Mouse (Mus musculus) heart, embryonic 10.5 days (tissue): ENCODE results near the gene Ttc24. TPM values are rescaled to one million over a fixed set of nuclear protein-coding genes. Genes with fewer than 3 reads are reported as not detected.

Source experiments
- DNase-seq: peaks from one replicate; pipeline ENCODE4 v3.0.0-alpha.2; 2017; ENCODE audit warnings: low spot score
- H3K27ac ChIP-seq: fragments of 300-500 bp; sonication (generic); 2 replicates; pipeline ENCODE4 v1.5.1; 2016; ENCODE audit warnings: mild to moderate bottlenecking
- H3K27me3 ChIP-seq: fragments of 300-500 bp; sonication (generic); 2 replicates; pipeline ENCODE4 v1.6.1; 2016; ENCODE audit warnings: mild to moderate bottlenecking; ENCODE audit not compliant: poor library complexity, insufficient read depth, severe bottlenecking
- H3K36me3 ChIP-seq: fragments of 300-500 bp; sonication (generic); 2 replicates; pipeline ENCODE4 v1.6.1; 2016; ENCODE audit warnings: mild to moderate bottlenecking, moderate library complexity
- H3K4me1 ChIP-seq: fragments of 300-500 bp; sonication (generic); 2 replicates; pipeline ENCODE4 v1.6.1; 2016; ENCODE audit warnings: mild to moderate bottlenecking
- H3K4me3 ChIP-seq: fragments of 300-500 bp; sonication (generic); 2 replicates; pipeline ENCODE4 v1.5.1; 2016; ENCODE audit warnings: mild to moderate bottlenecking, moderate library complexity
- H3K9me3 ChIP-seq: fragments of 300-500 bp; sonication (generic); 2 replicates; pipeline ENCODE4 v1.6.1; 2016; ENCODE audit warnings: mild to moderate bottlenecking, moderate library complexity
- WGBS: fragments of 180-500 bp; shearing (Covaris S2); methylation state at CpG from one replicate; pipeline ENCODE4 v1.1.7; 2016; 5-methylcytosine and 5-hydroxymethylcytosine counted together
- polyA plus RNA-seq: library from polyadenylated mRNA; unstranded; fragments of >200 nt; fragmentation: Nextera tagmentation; extraction: Ambion mirVana; gene quantifications from 2 replicates; pipeline ENCODE4 v1.2.1, GENCODE M21; 2016

Gene Ttc24
- polyA plus RNA-seq, 1 experiment from 2014 or later = 0.14 TPM

DNA sequence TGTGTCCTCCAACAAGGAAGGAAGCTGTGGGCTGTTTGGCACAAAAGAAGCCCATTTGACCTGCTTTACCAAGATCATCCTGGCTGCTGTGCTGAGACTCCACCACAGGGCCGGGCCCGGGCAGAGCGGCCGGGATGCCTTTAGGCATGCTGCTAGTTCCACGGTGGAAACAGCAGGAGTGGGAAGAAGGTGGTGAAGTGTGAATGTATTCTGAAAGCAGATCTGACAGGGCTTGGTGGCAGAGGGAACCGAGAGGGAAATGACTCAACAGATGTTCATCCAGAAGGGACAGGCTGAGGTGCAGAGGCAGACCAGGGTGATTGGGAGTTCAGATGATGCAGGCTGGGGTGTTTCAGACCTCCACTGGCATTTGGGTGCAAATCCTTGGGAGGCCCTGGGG lies 19.6 kb upstream of the Ttc24 start:
- peaks cover 83% of the 10 kb centered on the region for H3K36me3 ChIP-seq
- 67% methylated on average over 6 of the region's 6 CpGs for WGBS
- no peaks in the 10 kb centered on the region for H3K27me3 ChIP-seq
- no peaks in the 10 kb centered on the region for H3K9me3 ChIP-seq
- no peak overlapping the region for H3K4me3 ChIP-seq
- no peak for DNase-seq
- H3K27ac ChIP-seq = no peak overlapping the region
- peaks cover 10% of the 10 kb centered on the region for H3K4me1 ChIP-seq

DNA sequence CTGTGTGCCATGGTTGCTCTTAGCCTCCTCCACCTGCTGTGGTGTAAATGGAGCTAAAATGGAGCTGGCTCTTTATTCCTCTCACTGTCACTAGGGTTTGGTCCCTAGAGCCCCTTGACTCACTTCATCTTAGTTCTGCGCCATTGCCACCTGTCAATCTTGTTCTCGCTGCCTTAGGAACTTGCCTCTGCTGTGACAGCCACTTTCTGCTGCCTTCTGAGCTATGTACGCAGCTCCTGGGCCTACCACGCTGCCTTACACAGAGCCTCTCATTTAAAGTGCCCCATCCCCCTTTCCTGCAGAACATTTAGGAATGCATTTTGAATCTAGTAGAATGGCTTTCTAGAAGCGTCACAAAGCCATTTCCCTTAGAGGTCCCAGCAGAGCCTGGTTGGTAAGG lies 16.0 kb upstream of the Ttc24 start:
- no peak for DNase-seq
- no peak overlapping the region for H3K27ac ChIP-seq
- peaks cover 5% of the 10 kb centered on the region for H3K4me1 ChIP-seq
- no peaks in the 10 kb centered on the region for H3K9me3 ChIP-seq
- 60% methylated on average over 5 of the region's 5 CpGs for WGBS
- H3K27me3 ChIP-seq = no peaks in the 10 kb centered on the region
- no peak overlapping the region for H3K4me3 ChIP-seq
- peaks cover 88% of the 10 kb centered on the region for H3K36me3 ChIP-seq

DNA sequence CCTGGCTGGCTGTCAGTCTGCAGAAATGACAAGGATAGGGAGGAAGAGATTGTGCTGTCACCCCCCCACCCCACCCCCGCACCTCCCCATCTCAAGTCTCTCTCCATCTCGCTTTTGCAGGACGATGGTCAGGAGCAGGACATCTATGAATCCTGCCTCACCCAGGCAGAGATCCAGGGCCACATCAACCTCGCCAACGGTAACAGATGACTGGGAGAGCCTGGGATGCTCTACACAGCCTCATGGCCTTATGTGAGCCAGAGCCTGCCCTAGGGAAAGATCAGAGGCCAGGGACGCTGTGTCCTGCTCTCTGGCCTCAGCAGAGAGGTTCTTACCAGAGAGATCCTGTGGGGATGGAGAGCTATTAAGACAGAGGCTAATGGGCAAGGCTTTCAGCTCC lies 12.5 kb upstream of the Ttc24 start:
- no peak overlapping the region for H3K27ac ChIP-seq
- H3K27me3 ChIP-seq = no peaks in the 10 kb centered on the region
- H3K36me3 ChIP-seq = peaks cover 87% of the 10 kb centered on the region
- peaks cover 5% of the 10 kb centered on the region for H3K4me1 ChIP-seq
- WGBS = 91% methylated on average over 6 of the region's 6 CpGs
- no peak for DNase-seq
- H3K4me3 ChIP-seq = no peak overlapping the region
- H3K9me3 ChIP-seq = no peaks in the 10 kb centered on the region

DNA sequence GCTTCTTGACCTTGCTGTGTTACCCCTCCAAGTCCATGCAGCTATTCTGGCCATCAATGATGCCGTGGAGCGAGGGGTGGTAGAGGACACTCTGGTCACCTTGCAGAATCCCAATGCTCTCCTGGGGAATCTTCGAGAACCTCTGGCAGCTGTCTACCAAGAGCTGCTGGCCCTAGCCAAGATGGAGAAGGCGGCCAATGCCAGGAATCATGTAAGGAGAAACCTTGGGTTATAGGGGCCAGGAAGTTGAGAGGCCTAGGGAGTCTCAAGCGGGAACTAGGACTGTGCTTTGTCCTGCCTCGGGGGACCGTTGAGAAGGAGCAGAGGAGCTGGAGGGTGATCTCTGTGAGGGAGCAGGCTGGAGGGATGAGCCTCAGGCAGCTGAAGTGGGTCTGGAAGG lies 12.0 kb upstream of the Ttc24 start:
- Histone ChIP-seq H3K27ac (no peak overlapping the region), H3K4me3 (no peak overlapping the region), H3K4me1 (peaks cover 5% of the 10 kb centered on the region), H3K36me3 (peaks cover 87% of the 10 kb centered on the region), H3K27me3 (no peaks in the 10 kb centered on the region), H3K9me3 (no peaks in the 10 kb centered on the region)
- DNase-seq = no peak
- WGBS = 92% methylated on average over 7 of the region's 7 CpGs

DNA sequence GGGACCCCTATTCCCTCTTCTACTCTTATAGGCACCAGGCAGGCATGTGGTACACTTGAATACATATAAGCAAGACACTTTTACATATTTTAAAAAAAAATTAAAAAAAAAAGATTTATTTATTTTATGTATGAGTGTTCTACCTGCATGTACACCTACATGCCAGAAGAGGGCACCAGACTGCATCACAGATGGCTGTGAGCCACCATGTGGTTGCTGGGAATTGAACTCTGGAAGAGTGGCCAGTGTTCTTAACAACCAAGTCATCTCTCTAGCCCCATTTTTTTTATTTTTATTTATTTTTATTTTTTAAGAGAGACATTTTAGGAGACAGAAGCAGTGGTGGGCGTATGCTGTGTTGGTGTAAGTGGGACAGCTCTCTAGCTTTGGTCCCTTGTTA lies 9.6 kb upstream of the Ttc24 start:
- H3K36me3 ChIP-seq = peaks cover 71% of the 10 kb centered on the region
- no peaks in the 10 kb centered on the region for H3K27me3 ChIP-seq
- no peak overlapping the region for H3K27ac ChIP-seq
- peaks cover 5% of the 10 kb centered on the region for H3K4me1 ChIP-seq
- no peak overlapping the region for H3K4me3 ChIP-seq
- DNase-seq = no peak
- no peaks in the 10 kb centered on the region for H3K9me3 ChIP-seq
- WGBS = 78% methylated on average over 1 of the region's 1 CpGs

DNA sequence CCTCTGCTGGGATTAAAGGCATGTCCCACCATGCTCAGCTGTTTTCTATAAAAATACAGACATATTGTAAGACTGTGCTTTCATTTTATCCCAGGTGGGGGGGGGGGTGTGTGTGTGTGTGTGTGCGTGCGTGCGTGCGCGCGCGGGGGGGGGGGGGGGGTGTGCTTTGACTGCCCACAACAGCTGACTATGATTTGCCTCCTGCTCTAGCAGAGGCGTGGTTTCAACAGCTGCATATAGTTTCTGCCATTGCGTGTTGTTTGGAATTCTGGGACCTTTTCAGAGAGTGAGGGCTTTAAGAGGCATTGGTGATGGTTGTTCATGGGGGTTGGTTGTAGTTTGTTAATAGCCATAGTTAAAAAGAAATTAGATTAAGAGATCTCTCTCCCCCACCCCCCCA lies 7.4 kb upstream of the Ttc24 start:
- WGBS = 95% methylated on average over 8 of the region's 9 CpGs
- Histone ChIP-seq H3K9me3 (no peaks in the 10 kb centered on the region), H3K27me3 (no peaks in the 10 kb centered on the region), H3K27ac (no peak overlapping the region), H3K36me3 (peaks cover 49% of the 10 kb centered on the region), H3K4me3 (no peak overlapping the region), H3K4me1 (peaks cover 15% of the 10 kb centered on the region)
- DNase-seq = no peak

DNA sequence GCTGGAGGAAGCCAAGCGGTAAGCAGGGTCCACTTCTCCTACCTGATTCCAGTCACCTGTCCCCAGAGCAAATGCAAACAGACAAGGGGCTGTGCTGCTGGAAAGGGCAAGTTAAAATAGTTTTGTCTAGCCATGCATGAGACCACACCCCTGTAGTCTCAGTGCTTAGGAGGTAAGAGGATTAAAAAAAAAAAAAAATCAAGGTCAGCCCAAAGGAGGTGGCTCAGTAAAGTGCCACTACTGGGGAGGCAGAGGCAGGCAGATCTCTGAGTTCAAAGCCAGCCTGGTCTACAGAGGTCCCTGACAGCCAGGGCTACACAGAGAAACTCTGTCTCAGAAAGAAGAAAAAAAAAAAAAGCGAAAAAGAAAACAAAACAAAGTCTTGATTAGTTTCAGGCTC lies 5.9 kb upstream of the Ttc24 start:
- Histone ChIP-seq H3K4me1 (peaks cover 15% of the 10 kb centered on the region), H3K27me3 (no peaks in the 10 kb centered on the region), H3K9me3 (no peaks in the 10 kb centered on the region), H3K36me3 (peaks cover 34% of the 10 kb centered on the region), H3K27ac (no peak overlapping the region), H3K4me3 (no peak overlapping the region)
- DNase-seq = no peak
- 84% methylated on average over 2 of the region's 2 CpGs for WGBS

DNA sequence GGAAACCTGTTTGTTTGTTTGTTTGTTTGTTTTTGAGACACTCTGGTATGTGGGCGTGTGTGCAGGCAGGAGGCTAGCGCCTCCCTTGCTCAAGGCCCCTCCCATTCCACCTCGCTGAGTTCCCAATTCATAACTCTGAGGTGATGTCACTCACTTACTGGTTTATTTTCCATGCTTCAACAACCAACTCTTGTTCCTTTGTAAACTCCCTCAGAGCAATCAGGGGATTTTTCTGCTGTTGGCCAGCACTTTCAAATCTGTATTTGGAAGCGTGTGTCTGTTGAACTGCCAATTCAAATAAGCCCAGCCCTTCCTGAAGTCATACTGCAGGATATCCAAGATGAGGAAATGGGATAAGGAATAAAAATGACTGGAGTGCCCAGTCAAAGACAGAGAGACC lies 4.6 kb upstream of the Ttc24 start:
- H3K27ac ChIP-seq = peak overlapping the region; percentile 76; the same call in 1 of the 2 replicates
- H3K4me1 ChIP-seq = peaks cover 15% of the 10 kb centered on the region
- WGBS = 18% methylated on average over 4 of the region's 4 CpGs
- DNase-seq = no peak
- H3K27me3 ChIP-seq = no peaks in the 10 kb centered on the region
- H3K4me3 ChIP-seq = peak overlapping the region; percentile 70
- H3K36me3 ChIP-seq = peaks cover 24% of the 10 kb centered on the region
- no peaks in the 10 kb centered on the region for H3K9me3 ChIP-seq

DNA sequence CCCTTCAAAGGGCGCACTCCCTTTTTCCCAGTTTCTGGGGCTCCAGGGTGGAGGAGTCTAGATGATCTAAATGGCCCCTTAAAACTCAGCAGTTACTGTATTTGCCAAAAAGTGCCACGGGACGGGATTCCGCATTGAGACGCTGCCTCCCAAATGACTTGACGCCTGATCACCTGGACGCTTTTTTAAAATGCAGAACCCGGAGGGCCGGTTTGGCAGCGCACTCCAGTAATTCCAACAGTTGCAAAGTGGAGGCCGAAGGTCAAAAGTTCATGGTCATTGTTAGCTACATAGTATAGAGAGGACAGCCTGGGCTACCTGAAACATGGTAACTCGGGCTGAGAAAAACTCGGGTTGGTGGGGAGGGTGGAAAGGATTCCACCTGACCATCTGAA lies 4.1 kb upstream of the Ttc24 start:
- DNase-seq = no peak

DNA sequence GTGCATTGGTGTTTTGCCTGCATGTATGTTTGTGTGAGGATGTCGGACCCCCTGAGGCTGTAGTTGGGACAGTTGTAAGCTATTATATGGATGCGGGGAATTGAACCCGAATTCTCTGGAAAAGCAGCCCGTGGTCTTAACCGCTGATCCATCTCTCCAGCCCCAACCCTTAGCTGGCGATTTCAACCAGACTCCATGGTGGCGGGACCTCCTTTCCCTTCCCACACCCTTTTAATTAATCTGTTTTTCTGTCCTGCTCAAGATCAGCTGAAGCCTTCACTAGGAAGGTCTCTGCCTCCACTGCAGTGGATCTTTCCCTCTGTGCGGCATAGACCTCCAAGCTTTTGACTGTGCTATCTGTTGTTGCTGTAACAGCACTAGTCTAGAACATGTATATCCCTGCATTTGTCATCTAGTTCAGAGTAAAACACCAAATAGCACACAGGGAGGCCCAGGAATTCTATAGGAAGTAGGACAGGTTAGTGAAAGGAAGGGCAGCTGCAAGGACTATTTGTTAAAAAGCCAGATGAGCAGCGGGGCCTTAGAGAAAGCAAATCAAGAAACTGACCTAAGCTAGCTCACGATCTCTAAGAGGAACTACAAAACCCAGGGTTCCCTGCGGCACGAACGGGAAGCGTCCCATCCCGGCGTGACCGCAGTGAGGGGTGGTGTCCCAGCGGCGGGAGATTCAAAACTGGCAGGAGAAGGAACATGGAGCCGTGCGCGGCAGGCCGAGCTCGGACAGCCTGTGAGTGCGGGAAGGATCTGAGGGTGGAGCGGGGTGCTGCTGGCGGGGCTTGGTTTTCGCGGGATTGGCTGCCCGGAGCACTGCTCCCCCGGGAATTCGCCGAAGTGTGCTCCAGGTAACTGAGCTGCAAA lies 3.5 kb upstream of the Ttc24 start, which contains the start of gene Iqgap3:
Gene Iqgap3, plus strand, starts transcription at position 627 of the 879 bp plus-strand sequence.
- H3K9me3 ChIP-seq = no peaks in the 10 kb centered on the region
- peak within 1 kb of the TSS; percentile 76 for H3K27ac ChIP-seq
- peak within 1 kb of the TSS; percentile 70 for H3K4me3 ChIP-seq
- H3K27me3 ChIP-seq = no peaks in the 10 kb centered on the region
- 18% methylated on average over 33 of the region's 33 CpGs for WGBS
- H3K4me1 ChIP-seq = peaks cover 15% of the 10 kb centered on the region
- peak; percentile 93 for DNase-seq
- peaks cover 18% of the 10 kb centered on the region for H3K36me3 ChIP-seq

More for the DNA sequence above, 4.1 kb upstream of the Ttc24 start:
- Histone ChIP-seq H3K4me3 (peak overlapping the region; percentile 70), H3K27ac (peak overlapping the region; percentile 76), H3K9me3 (no peaks in the 10 kb centered on the region), H3K27me3 (no peaks in the 10 kb centered on the region), H3K36me3 (peaks cover 22% of the 10 kb centered on the region), H3K4me1 (peaks cover 15% of the 10 kb centered on the region)
- 2% methylated on average over 13 of the region's 13 CpGs for WGBS

DNA sequence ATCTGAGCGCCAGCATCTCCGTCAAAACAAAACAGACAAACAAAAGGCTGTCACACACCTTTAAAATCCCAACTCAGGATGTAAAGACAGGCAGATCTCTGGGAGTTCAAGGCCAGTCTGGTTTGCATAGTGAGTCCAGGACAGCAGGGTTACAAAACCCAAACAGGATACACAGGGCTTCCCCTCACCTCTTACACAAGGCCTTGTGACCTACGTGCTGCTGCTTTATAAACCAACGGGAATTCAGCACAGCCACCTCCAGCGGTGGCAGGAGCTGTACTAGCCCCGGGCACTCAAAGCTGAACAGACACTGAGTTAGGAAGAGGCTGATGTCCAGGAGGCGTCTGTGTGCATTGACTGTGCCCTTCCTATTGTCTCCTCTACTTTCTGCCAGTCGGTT lies 663 bp downstream of the Ttc24 start:
- 52% methylated on average over 8 of the region's 8 CpGs for WGBS
- H3K27ac ChIP-seq = no peak overlapping the region
- H3K9me3 ChIP-seq = no peaks in the 10 kb centered on the region
- H3K4me3 ChIP-seq = no peak overlapping the region
- H3K4me1 ChIP-seq = peaks cover 8% of the 10 kb centered on the region; the same call in 1 of the 2 replicates
- peaks cover 11% of the 10 kb centered on the region for H3K27me3 ChIP-seq
- no peak for DNase-seq
- H3K36me3 ChIP-seq = no peaks in the 10 kb centered on the region

DNA sequence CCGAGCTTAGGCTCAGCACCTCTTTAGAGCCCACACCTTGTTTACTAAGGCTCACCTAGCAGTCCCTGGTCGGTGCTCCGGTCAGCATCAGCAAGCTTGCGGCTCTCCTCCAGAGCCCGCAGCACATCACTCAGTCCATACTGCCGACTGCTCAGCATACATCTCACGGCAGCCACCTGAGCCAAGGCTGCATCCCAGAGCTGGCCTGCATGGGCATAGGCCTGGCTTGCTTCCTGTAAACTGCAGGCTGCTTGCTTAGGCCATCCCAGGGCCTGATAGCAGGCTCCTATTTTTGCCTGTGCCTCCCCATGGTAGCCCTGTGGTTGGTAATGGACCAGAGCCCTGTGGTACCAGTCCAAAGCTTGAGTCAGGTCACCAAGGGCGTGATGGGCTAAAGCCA lies 3.3 kb downstream of the Ttc24 start:
- DNase-seq = no peak
- H3K4me1 ChIP-seq = no peaks in the 10 kb centered on the region
- H3K27ac ChIP-seq = no peak overlapping the region
- no peak overlapping the region for H3K4me3 ChIP-seq
- 75% methylated on average over 8 of the region's 8 CpGs for WGBS
- peaks cover 34% of the 10 kb centered on the region for H3K27me3 ChIP-seq
- H3K36me3 ChIP-seq = no peaks in the 10 kb centered on the region
- H3K9me3 ChIP-seq = no peaks in the 10 kb centered on the region

DNA sequence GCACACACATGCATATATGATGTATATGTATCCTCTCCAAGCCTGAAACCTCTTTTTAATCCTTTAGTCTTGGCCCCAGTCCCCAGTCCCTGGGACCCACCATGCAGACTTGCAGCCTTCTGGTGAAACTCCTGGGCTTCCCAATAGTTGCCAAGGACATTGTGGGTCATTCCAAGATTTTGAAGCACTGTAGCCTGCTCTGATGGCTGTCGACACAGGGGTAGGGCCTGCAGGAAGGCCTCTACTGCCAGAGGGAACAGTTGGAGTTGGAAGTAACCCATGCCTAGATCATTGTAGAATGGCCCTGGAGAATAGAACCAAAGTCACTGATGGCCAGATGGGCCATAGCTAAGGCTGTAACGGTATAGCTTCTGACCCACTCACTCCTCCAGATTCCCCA lies 3.8 kb downstream of the Ttc24 start:
- no peak for DNase-seq
- Histone ChIP-seq H3K4me1 (no peaks in the 10 kb centered on the region), H3K9me3 (no peaks in the 10 kb centered on the region), H3K27ac (no peak overlapping the region), H3K36me3 (no peaks in the 10 kb centered on the region), H3K4me3 (no peak overlapping the region), H3K27me3 (peaks cover 35% of the 10 kb centered on the region)
- 46% methylated on average over 2 of the region's 2 CpGs for WGBS
